Comparison of ENCODE assay signal across 8 mouse cellular contexts in genomic region chr1:171223168-171223567, GRCm38 (mm10). TPM values are rescaled to one million over a fixed set of nuclear protein-coding genes. Genes with fewer than 3 reads are reported as not detected.
DNase-seq lines count a peak whose midpoint lies in the region; ATAC-seq and TF ChIP-seq lines count a peak whose summit lies in the region.

No protein-coding gene starts in this region.

- no peak for TF ChIP-seq CTCF in lung, adult 2 months (IDR thresholded peaks at IDR 0.05; ENCODE audit: insufficient read depth, low read length)

- peak overlapping the region; percentile 19 for H3K4me3 ChIP-seq in lung, adult 2 months (replicated peaks; ENCODE audit: extremely low read depth, low read depth, low read length)
- H3K4me3 ChIP-seq in embryonic facial prominence, embryonic 11.5 days (ENCODE audit: low read depth, low read length) = peak overlapping the region; percentile 12

- H3K27me3 ChIP-seq in embryonic facial prominence, embryonic 11.5 days (ENCODE audit: control insufficient read depth, insufficient read depth, low read length) = no peaks in the 10 kb centered on the region

- DNase-seq in lung, adult 2 months = no peak
- DNase-seq in lung, postnatal 4 days = no peak
- no peak for DNase-seq in embryonic facial prominence, embryonic 11.5 days (ENCODE audit: low spot score)
- DNase-seq in induced T-regulatory cell, adult 2 months (ENCODE audit: low read depth) = peak; percentile 40
- peak; percentile 46 for DNase-seq in naive thymus-derived CD4-positive, alpha-beta T cell, adult 2 months (ENCODE audit: low read depth)
- DNase-seq in embryo, embryonic 10 days (ENCODE audit: low spot score) = no peak
- DNase-seq in layer of hippocampus, postnatal 10 days (ENCODE audit: low spot score in 2 of 2) = no peak

- peaks cover 9% of the 10 kb centered on the region for H3K4me1 ChIP-seq in lung, adult 2 months (ENCODE audit: control insufficient read depth, insufficient read depth, low read length)
- no peaks in the 10 kb centered on the region for H3K4me1 ChIP-seq in embryonic facial prominence, embryonic 11.5 days (ENCODE audit: control insufficient read depth, insufficient read depth, low read length)

- no peaks in the 10 kb centered on the region for H3K36me3 ChIP-seq in embryonic facial prominence, embryonic 11.5 days (replicated peaks; ENCODE audit: control insufficient read depth, insufficient read depth, low read depth, low read length)

- no peak for ATAC-seq in embryonic facial prominence, embryonic 11.5 days (replicated peaks; ENCODE audit: insufficient number of reproducible peaks, low FRiP score, low TSS enrichment, low read depth)
- ATAC-seq in cerebellum, adult (ENCODE audit: insufficient number of reproducible peaks, low FRiP score, low TSS enrichment) = no peak

- H3K4me2 ChIP-seq in embryonic facial prominence, embryonic 11.5 days (ENCODE audit: low read depth, low read length) = peak overlapping the region; percentile 0; the same call in 1 of the 2 replicates

- H3K9ac ChIP-seq in embryonic facial prominence, embryonic 11.5 days (replicated peaks; ENCODE audit: low read length) = no peak overlapping the region

- H3K27ac ChIP-seq in embryonic facial prominence, embryonic 11.5 days (replicated peaks; ENCODE audit: low read depth, low read length) = no peak overlapping the region

- TF ChIP-seq POLR2A in lung, adult 2 months (IDR thresholded peaks at IDR 0.05; ENCODE audit: borderline replicate concordance, extremely low read depth, low read depth, low read length) = no peak

- 52% methylated on average over 6 of the region's 6 CpGs for WGBS in lung, adult 2 months
- 79% methylated on average over 6 of the region's 6 CpGs for WGBS in embryonic facial prominence, embryonic 11.5 days

- no peaks in the 10 kb centered on the region for H3K9me3 ChIP-seq in embryonic facial prominence, embryonic 11.5 days (replicated peaks; ENCODE audit: control insufficient read depth, low read length)

RNA-seq across cellular contexts. Expression of gene Tomm40l, which starts 0.9 kb away (rescaled TPM):
- 25.7 and 28.8 TPM in 2 replicates for polyA plus RNA-seq in lung, adult 2 months (2012; rRNA removed)
- 20.2 and 29.9 TPM in 2 replicates for polyA plus RNA-seq in embryonic facial prominence, embryonic 11.5 days (2014; fragmentation: Nextera tagmentation; extraction: Ambion mirVana)
- 10 to 100 TPM; 65.5 to 66.3 TPM for total RNA-seq in layer of hippocampus, postnatal 10 days (2021)

RNA-seq across cellular contexts. Expression of gene Apoa2, which starts 1.7 kb away (rescaled TPM):
- 4.7 and 7.2 TPM in 2 replicates for polyA plus RNA-seq in lung, adult 2 months (2012; rRNA removed)
- 3.5 and 3.7 TPM in 2 replicates for polyA plus RNA-seq in embryonic facial prominence, embryonic 11.5 days (2014; fragmentation: Nextera tagmentation; extraction: Ambion mirVana)
- 1 to 10 TPM; 2.1 to 4.6 TPM for total RNA-seq in layer of hippocampus, postnatal 10 days (2021)

RNA-seq across cellular contexts. Expression of gene Nr1i3, which starts 9.4 kb away (rescaled TPM):
- 0.25 TPM in 1 of 2 replicates, not detected in the other for polyA plus RNA-seq in lung, adult 2 months (2012; rRNA removed)
- 0.22 and 0.26 TPM in 2 replicates for polyA plus RNA-seq in embryonic facial prominence, embryonic 11.5 days (2014; fragmentation: Nextera tagmentation; extraction: Ambion mirVana)
- total RNA-seq in layer of hippocampus, postnatal 10 days (2021) = not detected

RNA-seq across cellular contexts. Expression of gene Fcer1g, which starts 11.0 kb away (rescaled TPM):
- 117 and 158 TPM in 2 replicates for polyA plus RNA-seq in lung, adult 2 months (2012; rRNA removed)
- 19.9 and 22.0 TPM in 2 replicates for polyA plus RNA-seq in embryonic facial prominence, embryonic 11.5 days (2014; fragmentation: Nextera tagmentation; extraction: Ambion mirVana)
- 10 to 100 TPM; 15.2 to 16.7 TPM for total RNA-seq in layer of hippocampus, postnatal 10 days (2021)

RNA-seq across cellular contexts. Expression of gene Adamts4, which starts 27.1 kb away (rescaled TPM):
- polyA plus RNA-seq in lung, adult 2 months (2012; rRNA removed) = 1.2 and 1.3 TPM in 2 replicates
- polyA plus RNA-seq in embryonic facial prominence, embryonic 11.5 days (2014; fragmentation: Nextera tagmentation; extraction: Ambion mirVana) = 5.1 and 6.1 TPM in 2 replicates
- 1 to 10 TPM; 5.6 to 7.1 TPM for total RNA-seq in layer of hippocampus, postnatal 10 days (2021)

Comparison
In these comparisons a context has a peak if more than half of its experiments do, and no peak if none do; other contexts are left out.
1. DNase-seq: peak in induced T-regulatory cell, adult 2 months (single experiment) and naive thymus-derived CD4-positive, alpha-beta T cell, adult 2 months (single experiment); none in lung, adult 2 months (single experiment), lung, postnatal 4 days (0 of 2), embryonic facial prominence, embryonic 11.5 days (single experiment), embryo, embryonic 10 days (single experiment) and layer of hippocampus, postnatal 10 days (0 of 2).